Mouse (Mus musculus): ENCODE data around the gene Vezt.

DNA sequence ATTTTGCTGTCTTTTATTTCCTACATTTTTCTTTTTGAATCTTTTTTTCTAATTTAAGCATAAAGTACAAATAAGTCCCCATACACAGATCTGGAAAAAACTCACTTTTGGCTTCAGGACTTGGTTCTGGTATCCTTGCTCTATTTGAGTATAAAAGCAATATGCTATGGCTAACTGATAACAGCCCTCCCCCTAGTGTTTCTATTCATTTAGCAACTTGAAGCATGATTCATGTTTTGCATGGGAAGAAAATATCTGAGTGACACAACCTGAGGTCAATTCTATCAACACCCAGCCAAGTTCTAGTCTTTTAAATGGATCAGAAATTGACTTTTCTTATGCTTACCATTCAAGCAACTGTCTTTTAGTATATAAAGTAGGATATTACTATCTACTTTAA is 68.1 kb downstream of the Vezt start:
- TF ChIP-seq CTCF (IDR thresholded peaks at IDR 0.05; ENCODE audit: extremely low read depth, insufficient read length, insufficient replicate concordance, low read depth, low read length) (no peak), POLR2A (IDR thresholded peaks at IDR 0.05; ENCODE audit: low read depth, low read length) (no peak)
